Mouse (Mus musculus) embryonic facial prominence, embryonic 10.5 days (tissue): ENCODE measurements at regions not wholly inside any gene's neighbourhood (a gene's known extent, or its start where the extent isn't known, plus 50 kb on each side); places are given as distances from the start of the nearest gene placed in this dataset.
A peak's percentile ranks its signal among the peaks of the same experiment; 100 is the strongest.

Source experiments
- DNase-seq: peaks from one replicate; pipeline ENCODE4 v3.0.0-alpha.2; 2017; ENCODE audit warnings: low spot score
- H3K27ac ChIP-seq: fragments of 300-500 bp; sonication (generic); replicated peaks from 2 replicates; pipeline ENCODE4 v1.5.1; 2016; ENCODE audit warnings: mild to moderate bottlenecking
- H3K27me3 ChIP-seq: fragments of 300-500 bp; sonication (generic); replicated peaks from 2 replicates; pipeline ENCODE4 v1.6.1; 2016; ENCODE audit warnings: low read depth, mild to moderate bottlenecking; ENCODE audit not compliant: poor library complexity, severe bottlenecking
- H3K36me3 ChIP-seq: fragments of 300-500 bp; sonication (generic); replicated peaks from 2 replicates; pipeline ENCODE4 v1.6.1; 2016; ENCODE audit warnings: mild to moderate bottlenecking, moderate library complexity
- H3K4me1 ChIP-seq: fragments of 300-500 bp; sonication (generic); 2 replicates; pipeline ENCODE4 v1.6.1; 2016
- H3K4me3 ChIP-seq: fragments of 300-500 bp; sonication (generic); 2 replicates; pipeline ENCODE4 v1.5.1; 2016; ENCODE audit warnings: mild to moderate bottlenecking, moderate library complexity
- H3K9me3 ChIP-seq: fragments of 300-500 bp; sonication (generic); 2 replicates; pipeline ENCODE4 v1.6.1; 2016; ENCODE audit warnings: mild to moderate bottlenecking
- WGBS: fragments of 180-500 bp; shearing (Covaris S2); methylation state at CpG from one replicate; pipeline ENCODE4 v1.1.7; 2016; 5-methylcytosine and 5-hydroxymethylcytosine counted together

GRCm38 (mm10) chr13:5767202-5767601, 94.1 kb upstream of the Klf6 start:
- WGBS, result 86% methylated on average over 1 of the region's 1 CpGs
- H3K9me3 ChIP-seq, result no peaks in the 10 kb centered on the region
- DNase-seq, result no peak

GRCm38 (mm10) chr13:5768699-5769098, 92.6 kb upstream of the Klf6 start:
- Histone ChIP-seq H3K36me3 (no peaks in the 10 kb centered on the region), H3K4me3 (no peak overlapping the region), H3K9me3 (no peaks in the 10 kb centered on the region), H3K27me3 (no peaks in the 10 kb centered on the region), H3K4me1 (no peaks in the 10 kb centered on the region), H3K27ac (no peak overlapping the region)
- 93% methylated on average over 2 of the region's 2 CpGs for WGBS
- DNase-seq, result no peak

More at GRCm38 (mm10) chr13:5767202-5767601, 94.1 kb upstream of the Klf6 start:
- Histone ChIP-seq H3K27ac (no peak overlapping the region), H3K4me1 (no peaks in the 10 kb centered on the region), H3K4me3 (no peak overlapping the region), H3K36me3 (no peaks in the 10 kb centered on the region), H3K27me3 (no peaks in the 10 kb centered on the region)

- H3K4me3 ChIP-seq, result no peak overlapping the region
- no peaks in the 10 kb centered on the region for H3K9me3 ChIP-seq
- no peak overlapping the region for H3K27ac ChIP-seq
- 80% methylated on average over 7 of the region's 7 CpGs for WGBS
- H3K4me1 ChIP-seq, result no peaks in the 10 kb centered on the region
- H3K36me3 ChIP-seq, result no peaks in the 10 kb centered on the region
- no peaks in the 10 kb centered on the region for H3K27me3 ChIP-seq
- DNase-seq, result no peak
Measured at GRCm38 (mm10) chr13:5769283-5770260, 91.7 kb upstream of the Klf6 start.

DNA sequence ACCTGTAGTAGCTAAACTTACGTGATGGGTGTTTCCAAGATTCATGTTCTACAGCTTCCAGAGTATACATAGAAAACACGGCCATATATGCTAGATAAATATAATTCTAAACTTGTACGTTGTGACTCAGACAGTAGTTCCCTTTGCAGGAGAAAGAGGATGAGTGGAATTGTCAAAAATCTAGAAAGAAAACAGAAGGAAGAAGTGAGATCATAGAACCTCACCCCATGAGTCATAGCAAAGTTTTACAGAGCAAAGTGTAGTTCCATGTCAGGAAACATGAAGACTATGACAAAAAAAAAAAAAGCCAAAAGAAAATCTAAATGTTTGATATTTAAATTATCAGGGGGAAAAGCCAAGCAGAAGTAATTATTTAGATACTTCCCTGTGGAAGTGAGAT, 87.5 kb upstream of the Klf6 start:
- H3K4me3 ChIP-seq, result no peak overlapping the region
- no peaks in the 10 kb centered on the region for H3K4me1 ChIP-seq
- no peaks in the 10 kb centered on the region for H3K36me3 ChIP-seq
- 89% methylated on average over 3 of the region's 3 CpGs for WGBS
- H3K27me3 ChIP-seq, result no peaks in the 10 kb centered on the region
- no peak overlapping the region for H3K27ac ChIP-seq
- DNase-seq, result no peak
- H3K9me3 ChIP-seq, result no peaks in the 10 kb centered on the region

DNA sequence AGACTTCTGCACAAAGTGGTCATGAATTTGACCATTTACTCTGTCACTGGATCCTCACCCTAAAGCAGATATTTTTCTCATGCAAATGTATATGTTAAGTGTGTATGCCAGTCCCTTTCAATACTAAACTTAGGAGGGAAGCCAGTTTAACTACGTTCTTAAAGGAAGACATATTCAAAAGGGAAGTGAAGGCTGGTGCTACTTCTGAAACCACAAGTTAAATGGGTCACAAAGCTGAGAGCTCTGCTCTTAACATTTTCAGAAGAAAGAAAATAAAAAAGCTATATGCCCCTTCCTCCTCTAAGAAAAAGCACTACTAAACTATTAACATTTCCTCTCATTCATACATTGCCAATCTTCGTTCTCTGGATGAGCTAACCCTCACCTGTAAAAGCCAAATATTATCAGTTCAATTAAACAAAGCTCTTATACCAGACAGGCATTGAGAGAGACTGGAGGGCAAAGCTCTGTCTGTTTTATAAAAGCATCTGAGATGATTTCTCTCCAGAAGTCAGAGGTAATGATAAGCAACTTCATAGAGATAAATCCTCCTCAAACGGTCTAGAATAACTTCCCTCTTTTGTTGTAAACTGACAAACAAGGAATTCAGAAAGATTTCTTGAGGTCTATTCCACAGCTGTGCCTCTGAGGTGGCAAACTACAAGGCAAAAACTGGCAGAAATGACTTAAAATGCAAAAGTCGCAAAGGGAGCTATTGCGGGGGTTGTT, 82.7 kb upstream of the Klf6 start:
- no peak overlapping the region for H3K27ac ChIP-seq
- WGBS, result 79% methylated on average over 5 of the region's 5 CpGs

DNA sequence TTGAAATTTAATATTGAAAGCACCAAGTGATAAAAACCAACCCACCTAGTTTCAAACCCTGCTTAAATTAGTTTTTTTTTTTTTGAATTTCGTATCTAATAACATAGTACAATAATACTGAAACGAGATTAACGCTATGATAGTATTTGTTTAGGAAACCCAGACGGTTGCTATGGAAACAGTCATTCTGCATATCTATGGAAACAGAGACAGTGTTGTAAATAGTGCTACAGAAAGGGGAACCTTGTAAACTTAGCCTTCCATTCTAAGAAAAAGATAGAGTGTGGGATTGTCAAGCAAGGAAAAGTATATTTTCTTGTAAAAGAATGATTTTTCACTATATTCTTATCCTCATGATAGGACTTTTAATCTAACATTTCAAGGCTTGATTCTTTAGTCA, 81.9 kb upstream of the Klf6 start:
- 57% methylated on average over 4 of the region's 4 CpGs for WGBS
- H3K9me3 ChIP-seq, result no peaks in the 10 kb centered on the region
- no peak overlapping the region for H3K27ac ChIP-seq
- no peaks in the 10 kb centered on the region for H3K4me1 ChIP-seq
- no peak for DNase-seq
- no peaks in the 10 kb centered on the region for H3K36me3 ChIP-seq
- no peaks in the 10 kb centered on the region for H3K27me3 ChIP-seq
- no peak overlapping the region for H3K4me3 ChIP-seq

More for the DNA sequence above, 82.7 kb upstream of the Klf6 start:
- H3K9me3 ChIP-seq, result no peaks in the 10 kb centered on the region
- no peak overlapping the region for H3K4me3 ChIP-seq
- DNase-seq, result no peak
- no peaks in the 10 kb centered on the region for H3K4me1 ChIP-seq
- H3K27me3 ChIP-seq, result no peaks in the 10 kb centered on the region
- no peaks in the 10 kb centered on the region for H3K36me3 ChIP-seq

- DNase-seq, result no peak
- no peaks in the 10 kb centered on the region for H3K27me3 ChIP-seq
- no peaks in the 10 kb centered on the region for H3K36me3 ChIP-seq
- H3K9me3 ChIP-seq, result no peaks in the 10 kb centered on the region
- H3K27ac ChIP-seq, result no peak overlapping the region
- H3K4me1 ChIP-seq, result no peaks in the 10 kb centered on the region
- 85% methylated on average over 1 of the region's 1 CpGs for WGBS
- no peak overlapping the region for H3K4me3 ChIP-seq
Measured at GRCm38 (mm10) chr13:5782540-5782939, 78.7 kb upstream of the Klf6 start.

DNA sequence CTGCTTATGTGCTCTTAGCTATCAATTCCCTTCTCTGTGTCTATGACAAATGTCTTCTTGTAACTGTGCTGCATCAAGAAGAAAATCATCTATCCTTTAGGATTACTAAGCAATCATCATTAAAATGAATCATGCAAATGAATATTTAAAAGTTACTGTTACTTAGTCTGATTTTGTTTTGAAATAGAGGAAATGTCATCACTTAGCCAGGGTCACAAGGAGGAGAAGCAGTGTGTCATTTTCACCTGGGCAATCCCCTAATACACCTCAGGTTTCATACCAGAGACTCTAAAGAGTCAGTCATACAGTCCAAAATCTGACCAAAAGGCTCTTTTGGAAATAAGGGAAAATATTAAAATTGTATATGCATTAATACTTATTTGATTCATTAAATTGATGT, 74.2 kb upstream of the Klf6 start:
- H3K4me1 ChIP-seq, result no peaks in the 10 kb centered on the region
- no peak for DNase-seq

DNA sequence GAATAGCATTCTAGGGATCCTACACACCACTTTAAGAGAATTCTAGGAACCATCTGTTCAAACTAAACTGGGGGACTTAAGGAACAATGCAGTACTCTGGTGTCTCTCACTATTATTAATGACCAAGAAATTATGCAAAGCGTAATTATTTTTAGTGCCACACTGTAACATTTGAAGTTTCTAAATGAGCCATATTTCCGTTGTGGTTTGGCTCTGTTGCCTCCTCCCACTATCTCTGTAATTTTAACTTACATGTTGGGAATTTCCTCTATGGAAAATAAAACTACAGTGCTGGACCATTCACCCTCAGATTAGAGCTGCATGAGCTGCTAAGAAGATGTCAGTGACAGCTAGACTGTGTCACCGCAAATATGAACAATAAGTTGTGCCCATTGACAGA, 72.0 kb upstream of the Klf6 start:
- Histone ChIP-seq H3K4me3 (no peak overlapping the region), H3K9me3 (no peaks in the 10 kb centered on the region), H3K27me3 (no peaks in the 10 kb centered on the region), H3K27ac (no peak overlapping the region), H3K36me3 (no peaks in the 10 kb centered on the region), H3K4me1 (no peaks in the 10 kb centered on the region)
- no peak for DNase-seq
- 94% methylated on average over 3 of the region's 3 CpGs for WGBS

More for the DNA sequence above, 74.2 kb upstream of the Klf6 start:
- Histone ChIP-seq H3K27me3 (no peaks in the 10 kb centered on the region), H3K36me3 (no peaks in the 10 kb centered on the region), H3K9me3 (no peaks in the 10 kb centered on the region), H3K4me3 (no peak overlapping the region), H3K27ac (no peak overlapping the region)

DNA sequence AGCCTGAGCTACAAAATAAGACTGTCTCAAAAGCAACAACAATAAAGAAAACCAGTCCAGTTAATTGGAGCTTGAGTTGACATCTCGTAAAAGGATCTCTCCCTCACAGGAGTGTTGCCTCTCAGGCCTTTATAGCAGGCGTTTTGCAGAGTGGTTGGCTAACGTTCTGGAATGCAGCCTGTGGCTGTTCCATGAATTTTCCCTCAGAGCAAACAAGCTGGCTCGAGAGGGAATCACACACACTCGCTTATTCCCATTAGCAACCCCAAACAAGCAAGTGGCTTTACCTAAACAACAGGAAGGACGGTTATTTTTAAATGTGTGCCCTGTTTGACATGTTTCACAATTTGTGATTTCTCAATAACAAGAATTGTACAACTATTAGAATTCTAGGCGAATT, 59.2 kb upstream of the Klf6 start:
- H3K36me3 ChIP-seq, result no peaks in the 10 kb centered on the region
- H3K4me3 ChIP-seq, result no peak overlapping the region
- 45% methylated on average over 7 of the region's 7 CpGs for WGBS
- no peak overlapping the region for H3K27ac ChIP-seq
- H3K9me3 ChIP-seq, result no peaks in the 10 kb centered on the region
- peaks cover 14% of the 10 kb centered on the region; the same call in 1 of the 2 replicates for H3K4me1 ChIP-seq
- H3K27me3 ChIP-seq, result no peaks in the 10 kb centered on the region
- no peak for DNase-seq

- H3K27ac ChIP-seq, result no peak overlapping the region
- H3K9me3 ChIP-seq, result no peaks in the 10 kb centered on the region
- no peaks in the 10 kb centered on the region for H3K36me3 ChIP-seq
- H3K27me3 ChIP-seq, result no peaks in the 10 kb centered on the region
- no peak for DNase-seq
- whole genome bisulfite sequencing, result 65% methylated on average over 14 of the region's 14 CpGs
- H3K4me1 ChIP-seq, result peaks cover 14% of the 10 kb centered on the region; the same call in 1 of the 2 replicates
- no peak overlapping the region for H3K4me3 ChIP-seq
Measured at GRCm38 (mm10) chr13:5802826-5803225, 58.5 kb upstream of the Klf6 start.

DNA sequence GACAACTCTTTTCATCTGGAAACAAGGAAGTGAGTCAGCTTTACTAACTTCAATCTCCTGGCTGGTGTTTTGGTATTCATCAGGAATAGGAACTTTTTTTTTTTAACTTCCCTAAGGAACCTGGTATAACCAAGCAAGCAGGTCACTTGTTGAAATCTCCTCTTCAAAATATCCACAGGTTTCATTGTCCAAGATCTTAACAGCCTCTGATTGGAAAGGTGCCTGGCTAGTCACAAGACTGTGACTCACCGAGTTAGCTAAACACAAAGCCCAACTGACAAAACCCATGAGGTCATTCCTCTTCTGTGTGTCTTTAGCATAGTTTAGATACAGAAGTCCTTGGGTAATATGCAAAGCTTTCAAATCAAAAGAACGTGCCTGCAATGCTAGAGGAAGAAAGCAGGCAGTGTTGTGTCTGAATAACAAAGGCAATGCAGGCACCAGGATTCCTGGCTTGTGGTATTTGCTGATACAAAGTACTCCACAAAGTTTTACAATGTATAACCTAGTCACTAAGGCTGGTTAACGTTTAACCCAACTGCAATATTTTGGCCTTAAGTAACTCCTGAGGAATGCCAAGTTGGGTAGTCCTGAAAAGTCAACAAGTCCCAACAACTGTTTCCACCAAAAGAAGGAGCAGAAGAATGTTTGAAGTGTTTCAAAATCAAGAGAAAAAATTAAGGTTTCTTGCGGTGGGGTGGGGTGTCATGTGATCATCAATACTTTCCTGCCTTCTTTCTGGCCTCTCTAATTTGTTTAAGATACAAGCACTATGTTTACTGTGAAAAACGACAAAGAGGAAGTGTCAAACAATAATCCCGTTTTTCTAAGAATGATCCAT, 57.5 kb upstream of the Klf6 start:
- Histone ChIP-seq H3K4me1 (peaks cover 14% of the 10 kb centered on the region; the same call in 1 of the 2 replicates), H3K4me3 (no peak overlapping the region), H3K36me3 (no peaks in the 10 kb centered on the region), H3K27ac (peak overlapping the region; percentile 35; the same call in 1 of the 2 replicates), H3K27me3 (no peaks in the 10 kb centered on the region), H3K9me3 (no peaks in the 10 kb centered on the region)
- no peak for DNase-seq
- WGBS, result 16% methylated on average over 6 of the region's 6 CpGs
